Mouse (Mus musculus): Measurements from ENCODE around the gene Gm28041. TPM values are rescaled to one million over a fixed set of nuclear protein-coding genes. Genes with fewer than 3 reads are reported as not detected.

Gm28041 gene
- total and polyA plus RNA-seq, 3 experiments: 0.18 to 0.23 TPM; not detected in 1

DNA sequence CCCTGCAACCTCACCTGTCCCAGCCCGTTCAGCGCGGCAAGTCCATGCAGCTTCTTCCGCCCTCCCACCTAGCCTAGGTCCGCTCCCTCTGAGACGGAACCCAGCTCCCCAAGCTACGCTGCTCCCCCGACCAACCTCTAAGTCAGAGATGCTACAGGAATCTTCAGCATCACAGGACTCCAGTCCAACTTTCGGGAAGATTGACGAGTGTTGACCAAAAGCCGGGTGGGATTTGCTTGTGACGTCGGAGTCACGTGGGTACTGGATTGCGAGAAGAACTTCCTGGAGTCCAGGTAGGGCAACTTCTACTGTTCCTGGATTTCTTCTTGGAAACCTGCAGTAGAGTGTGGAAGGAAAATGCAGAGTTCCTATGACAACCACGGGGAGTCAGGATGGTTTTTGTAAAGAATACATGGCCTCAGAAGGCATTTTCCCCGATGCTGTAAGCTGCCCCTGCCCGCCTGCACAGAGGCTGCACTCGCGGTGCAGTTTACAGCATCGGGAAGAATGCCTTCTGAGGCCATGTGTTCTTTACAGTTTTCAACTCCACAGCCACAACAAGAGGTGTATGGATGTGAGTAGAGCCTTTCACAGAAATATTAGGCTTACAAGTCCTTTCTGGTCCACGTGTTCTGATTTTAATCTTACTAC is 45.8 kb upstream of the Gm28041 start, which contains the start of gene Zfp459:
Zfp459 (minus strand) TSS at position 212 of the 651 bp plus-strand sequence.
- H3K4me3 ChIP-seq (ENCODE audit: control insufficient read depth in 1 of 2, insufficient read depth in 1 of 2, low read depth in 2 of 2, low read length in 2 of 2): no peak within 1 kb of the TSS
- no peaks in the 10 kb centered on the region for H3K36me3 ChIP-seq (ENCODE audit: control insufficient read depth in 1 of 2, insufficient read depth in 2 of 2, low read length in 2 of 2)
- no peak within 1 kb of the TSS for H3K27ac ChIP-seq (ENCODE audit: control insufficient read depth, low read depth, low read length)

DNA sequence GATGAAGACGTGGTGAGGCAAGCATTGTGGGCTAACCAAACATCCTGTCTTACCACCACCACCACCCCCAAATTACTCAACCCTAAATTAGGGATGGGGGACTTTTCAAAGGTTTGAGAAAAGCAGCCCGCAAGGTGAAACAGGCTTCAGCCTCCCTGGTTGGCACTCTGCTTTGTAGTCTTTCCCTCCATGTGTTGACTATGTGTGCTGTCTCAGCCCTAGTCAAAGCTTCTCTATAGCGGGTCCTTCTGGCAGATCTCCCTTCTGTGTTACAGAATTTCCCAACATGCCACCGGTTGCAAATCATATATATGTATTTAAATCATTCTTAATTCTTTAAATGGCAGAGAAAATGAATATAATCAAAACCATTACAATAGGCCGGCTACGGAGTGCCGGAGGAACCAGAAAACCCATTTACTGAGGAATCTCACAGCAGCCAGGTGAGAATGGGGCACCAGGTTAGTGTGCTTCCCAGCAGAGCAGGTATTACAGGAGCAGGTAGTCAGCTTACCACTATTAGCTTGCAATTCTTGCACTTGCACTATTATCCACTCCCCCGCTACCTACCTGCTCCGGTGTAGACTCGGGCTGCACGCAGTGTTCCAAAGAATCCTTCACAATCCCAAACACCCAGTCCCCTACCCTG is 45.1 kb upstream of the Gm28041 start:
- H3K4me3 ChIP-seq (ENCODE audit: control insufficient read depth in 1 of 2, insufficient read depth in 1 of 2, low read depth in 2 of 2, low read length in 2 of 2): no peak overlapping the region
- H3K27ac ChIP-seq (ENCODE audit: control insufficient read depth, low read depth, low read length): no peak overlapping the region
- no peak overlapping the region for H3K9ac ChIP-seq (ENCODE audit: control insufficient read depth, low read depth, low read length, poor library complexity, severe bottlenecking)
- H3K4me1 ChIP-seq (ENCODE audit: control insufficient read depth in 1 of 2, insufficient read depth in 2 of 2, low read length in 2 of 2): no peaks in the 10 kb centered on the region
- H3K27me3 ChIP-seq (ENCODE audit: control insufficient read depth in 1 of 2, insufficient read depth in 2 of 2, low read length in 2 of 2): no peaks in the 10 kb centered on the region
- DNase-seq (ENCODE audit: low read depth, low spot score): no peak
- H3K79me2 ChIP-seq (ENCODE audit: control insufficient read depth, insufficient read depth, low read length, poor library complexity): no peaks in the 10 kb centered on the region
- no peak for TF ChIP-seq RCOR1 (IDR thresholded peaks at IDR 0.05; ENCODE audit: low read depth, low read length)
- no peak for TF ChIP-seq USF2 (IDR thresholded peaks at IDR 0.05; ENCODE audit: borderline replicate concordance in 1 of 2, insufficient read depth in 1 of 2, low read depth in 1 of 2, low read length in 2 of 2)
- TF ChIP-seq TCF12 (IDR thresholded peaks at IDR 0.05; ENCODE audit: low read depth, low read length): no peak
- TF ChIP-seq KAT2A (conservative IDR thresholded peaks at IDR 0.05; ENCODE audit: low read depth, low read length): no peak
- TF ChIP-seq E2F4 (IDR thresholded peaks at IDR 0.05; ENCODE audit: borderline replicate concordance, low read depth, low read length): no peak
- TF ChIP-seq ZNF384 (IDR thresholded peaks at IDR 0.05; ENCODE audit: low read depth, low read length): no peak
- no peak for TF ChIP-seq RAD21 (IDR thresholded peaks at IDR 0.05; ENCODE audit: low read depth, low read length)
- no peak for TF ChIP-seq EP300 (IDR thresholded peaks at IDR 0.05; ENCODE audit: low read depth in 1 of 2, low read length in 2 of 2)
- TF ChIP-seq TBP (IDR thresholded peaks at IDR 0.05; ENCODE audit: low read depth, low read length): no peak
- TF ChIP-seq BHLHE40 (IDR thresholded peaks at IDR 0.05; ENCODE audit: borderline replicate concordance, low read depth, low read length): no peak
- no peak for TF ChIP-seq NRF1 (IDR thresholded peaks at IDR 0.05; ENCODE audit: insufficient read depth, low read depth, low read length, poor library complexity, severe bottlenecking)
- TF ChIP-seq UBTF (IDR thresholded peaks at IDR 0.05; ENCODE audit: borderline replicate concordance, insufficient read depth, low read depth, low read length): no peak
- no peak for TF ChIP-seq USF1 (IDR thresholded peaks at IDR 0.05; ENCODE audit: low read depth, low read length)
- no peaks in the 10 kb centered on the region for H3K9me3 ChIP-seq (replicated peaks; ENCODE audit: insufficient read depth, low read length)
- H3K36me3 ChIP-seq (ENCODE audit: control insufficient read depth in 1 of 2, insufficient read depth in 2 of 2, low read length in 2 of 2): no peaks in the 10 kb centered on the region

More for the DNA sequence above, 45.8 kb upstream of the Gm28041 start, which contains the start of gene Zfp459:
- TF ChIP-seq MAX (IDR thresholded peaks at IDR 0.05; ENCODE audit: low read length): no peak
- TF ChIP-seq ZKSCAN1 (IDR thresholded peaks at IDR 0.05; ENCODE audit: low read depth, low read length): no peak
- TF ChIP-seq MXI1 (IDR thresholded peaks at IDR 0.05; ENCODE audit: low read depth, low read length): no peak
- no peak for TF ChIP-seq TCF12 (IDR thresholded peaks at IDR 0.05; ENCODE audit: low read depth, low read length)
- no peak for TF ChIP-seq ETS1 (IDR thresholded peaks at IDR 0.05; ENCODE audit: low read depth, low read length)
- no peak for TF ChIP-seq MAFK (IDR thresholded peaks at IDR 0.05; ENCODE audit: borderline replicate concordance, low read depth, low read length)
- no peak for TF ChIP-seq TAL1 (IDR thresholded peaks at IDR 0.05; ENCODE audit: low read length)
- no peak for TF ChIP-seq CHD1 (IDR thresholded peaks at IDR 0.05; ENCODE audit: low read depth, low read length)
- no peak for TF ChIP-seq JUND (IDR thresholded peaks at IDR 0.05; ENCODE audit: low read depth, low read length)
- no peak for TF ChIP-seq RAD21 (IDR thresholded peaks at IDR 0.05; ENCODE audit: low read depth, low read length)
- TF ChIP-seq BHLHE40 (IDR thresholded peaks at IDR 0.05; ENCODE audit: borderline replicate concordance, low read depth, low read length): no peak
- no peak for TF ChIP-seq ELF1 (IDR thresholded peaks at IDR 0.05; ENCODE audit: low read depth, low read length)
- TF ChIP-seq ZNF384 (IDR thresholded peaks at IDR 0.05; ENCODE audit: low read depth, low read length): no peak
- no peak for TF ChIP-seq RCOR1 (IDR thresholded peaks at IDR 0.05; ENCODE audit: low read depth, low read length)
- TF ChIP-seq MEF2A (IDR thresholded peaks at IDR 0.05; ENCODE audit: extremely low read depth, insufficient replicate concordance, low read depth, low read length, poor library complexity, severe bottlenecking): no peak
- TF ChIP-seq MYB (IDR thresholded peaks at IDR 0.05; ENCODE audit: low read depth, low read length): no peak
- no peak for TF ChIP-seq ZMIZ1 (IDR thresholded peaks at IDR 0.05; ENCODE audit: low read depth, low read length)
- TF ChIP-seq MYC (IDR thresholded peaks at IDR 0.05; ENCODE audit: low read depth, low read length): no peak
- Histone ChIP-seq H3K79me2 (ENCODE audit: control insufficient read depth, insufficient read depth, low read length, poor library complexity) (no peaks in the 10 kb centered on the region), H3K9me3 (replicated peaks; ENCODE audit: insufficient read depth, low read length) (no peaks in the 10 kb centered on the region), H3K4me1 (ENCODE audit: control insufficient read depth in 1 of 2, insufficient read depth in 2 of 2, low read length in 2 of 2) (no peaks in the 10 kb centered on the region), H3K27me3 (ENCODE audit: control insufficient read depth in 1 of 2, insufficient read depth in 2 of 2, low read length in 2 of 2) (no peaks in the 10 kb centered on the region), H3K9ac (ENCODE audit: control insufficient read depth, low read depth, low read length, poor library complexity, severe bottlenecking) (no peak within 1 kb of the TSS)
- no peak for DNase-seq (ENCODE audit: low read depth, low spot score)
